Mouse (Mus musculus): ENCODE results near the gene Wipi1. TPM values are rescaled to one million over a fixed set of nuclear protein-coding genes. Genes with fewer than 3 reads are reported as not detected.

Wipi1 gene
- polyA plus RNA-seq, 1 experiment = 20.4 TPM

GRCm38 (mm10) chr11:109650788-109651565 is 39.2 kb upstream of the Wipi1 start:
- peak overlapping the region; percentile 88 for H3K4me3 ChIP-seq (replicated peaks; ENCODE audit: insufficient read depth, low read depth, low read length)
- peaks cover 18% of the 10 kb centered on the region; the same call in 1 of the 2 replicates for H3K4me1 ChIP-seq (ENCODE audit: control insufficient read depth, insufficient read depth, low read length)
- no peaks in the 10 kb centered on the region for H3K27me3 ChIP-seq (ENCODE audit: control insufficient read depth, insufficient read depth, low read length)
- peak; percentile 94 to 96 for DNase-seq
- no peak for TF ChIP-seq CTCF (IDR thresholded peaks at IDR 0.05; ENCODE audit: borderline replicate concordance, insufficient read depth, low read depth, low read length)
- TF ChIP-seq POLR2A (IDR thresholded peaks at IDR 0.05; ENCODE audit: borderline replicate concordance, insufficient read depth, low read length) = peak; percentile 70
- peak overlapping the region; percentile 96 for H3K27ac ChIP-seq (ENCODE audit: insufficient read depth, low read length)
- under 1% methylated on average over 74 of the region's 90 CpGs for WGBS

GRCm38 (mm10) chr11:109649975-109650701 is 38.4 kb upstream of the Wipi1 start:
- peak; percentile 92 to 95 for DNase-seq
- 1% methylated on average over 31 of the region's 31 CpGs for WGBS
- Histone ChIP-seq H3K27me3 (ENCODE audit: control insufficient read depth, insufficient read depth, low read length) (no peaks in the 10 kb centered on the region), H3K4me3 (replicated peaks; ENCODE audit: insufficient read depth, low read depth, low read length) (peak overlapping the region; percentile 88), H3K27ac (ENCODE audit: insufficient read depth, low read length) (peak overlapping the region; percentile 93), H3K4me1 (ENCODE audit: control insufficient read depth, insufficient read depth, low read length) (peaks cover 18% of the 10 kb centered on the region; the same call in 1 of the 2 replicates)
- TF ChIP-seq POLR2A (IDR thresholded peaks at IDR 0.05; ENCODE audit: borderline replicate concordance, insufficient read depth, low read length) (peak; percentile 86), CTCF (IDR thresholded peaks at IDR 0.05; ENCODE audit: borderline replicate concordance, insufficient read depth, low read depth, low read length) (no peak)

- H3K27me3 ChIP-seq (ENCODE audit: control insufficient read depth, insufficient read depth, low read length) = no peaks in the 10 kb centered on the region
- 4% methylated on average over 8 of the region's 8 CpGs for WGBS
- H3K4me1 ChIP-seq (ENCODE audit: control insufficient read depth, insufficient read depth, low read length) = peaks cover 18% of the 10 kb centered on the region; the same call in 1 of the 2 replicates
- peak within 1 kb of the TSS; percentile 88 for H3K4me3 ChIP-seq (replicated peaks; ENCODE audit: insufficient read depth, low read depth, low read length)
- peak within 1 kb of the TSS; percentile 93 for H3K27ac ChIP-seq (ENCODE audit: insufficient read depth, low read length)
- TF ChIP-seq POLR2A (IDR thresholded peaks at IDR 0.05; ENCODE audit: borderline replicate concordance, insufficient read depth, low read length) (peak; percentile 56; the same call in 1 of the 2 replicates), CTCF (IDR thresholded peaks at IDR 0.05; ENCODE audit: borderline replicate concordance, insufficient read depth, low read depth, low read length) (no peak)
- peak; percentile 62 to 70 for DNase-seq
Observed at GRCm38 (mm10) chr11:109649206-109649605, 37.4 kb upstream of the Wipi1 start, which contains the start of gene Prkar1a. Prkar1a (plus strand) TSS chr11:109649405.

- Histone ChIP-seq H3K4me3 (replicated peaks; ENCODE audit: insufficient read depth, low read depth, low read length) (no peak overlapping the region), H3K27me3 (ENCODE audit: control insufficient read depth, insufficient read depth, low read length) (no peaks in the 10 kb centered on the region), H3K4me1 (ENCODE audit: control insufficient read depth, insufficient read depth, low read length) (peaks cover 14% of the 10 kb centered on the region; the same call in 1 of the 2 replicates), H3K27ac (ENCODE audit: insufficient read depth, low read length) (peak overlapping the region; percentile 93)
- DNase-seq = peak; percentile 42 to 45
- TF ChIP-seq POLR2A (IDR thresholded peaks at IDR 0.05; ENCODE audit: borderline replicate concordance, insufficient read depth, low read length) = no peak
- no peak for TF ChIP-seq CTCF (IDR thresholded peaks at IDR 0.05; ENCODE audit: borderline replicate concordance, insufficient read depth, low read depth, low read length)
- 12% methylated on average over 7 of the region's 7 CpGs for WGBS
Observed at GRCm38 (mm10) chr11:109648510-109648909, 36.7 kb upstream of the Wipi1 start.

- no peaks in the 10 kb centered on the region for H3K27me3 ChIP-seq (ENCODE audit: control insufficient read depth, insufficient read depth, low read length)
- DNase-seq = no peak
- H3K4me3 ChIP-seq (replicated peaks; ENCODE audit: insufficient read depth, low read depth, low read length) = no peak overlapping the region
- TF ChIP-seq CTCF (IDR thresholded peaks at IDR 0.05; ENCODE audit: borderline replicate concordance, insufficient read depth, low read depth, low read length) (no peak), POLR2A (IDR thresholded peaks at IDR 0.05; ENCODE audit: borderline replicate concordance, insufficient read depth, low read length) (no peak)
- 69% methylated on average over 5 of the region's 5 CpGs for WGBS
- H3K27ac ChIP-seq (ENCODE audit: insufficient read depth, low read length) = no peak overlapping the region
- H3K4me1 ChIP-seq (ENCODE audit: control insufficient read depth, insufficient read depth, low read length) = no peaks in the 10 kb centered on the region
Observed at GRCm38 (mm10) chr11:109641498-109642222, 29.9 kb upstream of the Wipi1 start.

- no peaks in the 10 kb centered on the region for H3K27me3 ChIP-seq (ENCODE audit: control insufficient read depth, insufficient read depth, low read length)
- TF ChIP-seq POLR2A (IDR thresholded peaks at IDR 0.05; ENCODE audit: borderline replicate concordance, insufficient read depth, low read length) (no peak), CTCF (IDR thresholded peaks at IDR 0.05; ENCODE audit: borderline replicate concordance, insufficient read depth, low read depth, low read length) (no peak)
- WGBS = 27% methylated on average over 6 of the region's 6 CpGs
- no peaks in the 10 kb centered on the region for H3K4me1 ChIP-seq (ENCODE audit: control insufficient read depth, insufficient read depth, low read length)
- no peak overlapping the region for H3K4me3 ChIP-seq (replicated peaks; ENCODE audit: insufficient read depth, low read depth, low read length)
- no peak overlapping the region for H3K27ac ChIP-seq (ENCODE audit: insufficient read depth, low read length)
- DNase-seq = no peak
Observed at GRCm38 (mm10) chr11:109635871-109636395, 24.2 kb upstream of the Wipi1 start.

GRCm38 (mm10) chr11:109634928-109635327 is 23.2 kb upstream of the Wipi1 start:
- Histone ChIP-seq H3K4me3 (replicated peaks; ENCODE audit: insufficient read depth, low read depth, low read length) (no peak overlapping the region), H3K4me1 (ENCODE audit: control insufficient read depth, insufficient read depth, low read length) (no peaks in the 10 kb centered on the region), H3K27me3 (ENCODE audit: control insufficient read depth, insufficient read depth, low read length) (no peaks in the 10 kb centered on the region), H3K27ac (ENCODE audit: insufficient read depth, low read length) (no peak overlapping the region)
- DNase-seq = no peak
- 77% methylated on average over 9 of the region's 9 CpGs for WGBS
- no peak for TF ChIP-seq CTCF (IDR thresholded peaks at IDR 0.05; ENCODE audit: borderline replicate concordance, insufficient read depth, low read depth, low read length)
- TF ChIP-seq POLR2A (IDR thresholded peaks at IDR 0.05; ENCODE audit: borderline replicate concordance, insufficient read depth, low read length) = no peak
